Mouse (Mus musculus) midbrain, embryonic 12.5 days (tissue): ENCODE measurements around the gene Gpx3. TPM values are rescaled to one million over a fixed set of nuclear protein-coding genes. Genes with fewer than 3 reads are reported as not detected.
"Not testable (repeated sequence)": the region's sequence is repeated elsewhere in the genome, so short reads cannot be mapped to it uniquely, and the experiment has no call there.

ENCODE experiments used
- ATAC-seq: fragments of 200-750 bp; cut with Nextera tagmentation; 2 replicates; pipeline ENCODE4 v1.8.0; 2017; ENCODE audit warnings: low read depth, moderate TSS enrichment, moderate library complexity; ENCODE audit not compliant: low FRiP score
- H3K27ac ChIP-seq: fragments of 300-500 bp; sonication (generic); replicated peaks from 2 replicates; pipeline ENCODE4 v1.5.1; 2016; ENCODE audit warnings: mild to moderate bottlenecking
- H3K27me3 ChIP-seq: fragments of 300-500 bp; sonication (generic); 2 replicates; pipeline ENCODE4 v1.6.1; 2016; ENCODE audit warnings: mild to moderate bottlenecking
- H3K36me3 ChIP-seq: fragments of 300-500 bp; sonication (generic); 2 replicates; pipeline ENCODE4 v1.6.1; 2016
- H3K4me1 ChIP-seq: fragments of 300-500 bp; sonication (generic); 2 replicates; pipeline ENCODE4 v1.6.1; 2016
- H3K4me2 ChIP-seq: fragments of 300-500 bp; sonication (generic); replicated peaks from 2 replicates; pipeline ENCODE4 v1.6.1; 2016; ENCODE audit warnings: mild to moderate bottlenecking, moderate library complexity
- H3K4me3 ChIP-seq: fragments of 300-500 bp; sonication (generic); 2 replicates; pipeline ENCODE4 v1.5.1; 2016; ENCODE audit warnings: mild to moderate bottlenecking
- H3K9ac ChIP-seq: fragments of 300-500 bp; sonication (generic); replicated peaks from 2 replicates; pipeline ENCODE4 v1.6.1; 2016; ENCODE audit warnings: mild to moderate bottlenecking, moderate library complexity
- H3K9me3 ChIP-seq: fragments of 300-500 bp; sonication (generic); 2 replicates; pipeline ENCODE4 v1.6.1; 2016; ENCODE audit warnings: mild to moderate bottlenecking
- WGBS: fragments of 180-500 bp; shearing (Covaris S2); methylation state at CpG from one replicate; pipeline ENCODE4 v1.1.7; 2016; 5-methylcytosine and 5-hydroxymethylcytosine counted together
- polyA plus RNA-seq: library from polyadenylated mRNA; unstranded; fragments of >200 nt; fragmentation: Nextera tagmentation; extraction: Ambion mirVana; gene quantifications from 2 replicates; pipeline ENCODE4 v1.2.1, GENCODE M21; 2016

Gene Gpx3
- polyA plus RNA-seq, 1 experiment from 2014 or later = 39.7 TPM

DNA sequence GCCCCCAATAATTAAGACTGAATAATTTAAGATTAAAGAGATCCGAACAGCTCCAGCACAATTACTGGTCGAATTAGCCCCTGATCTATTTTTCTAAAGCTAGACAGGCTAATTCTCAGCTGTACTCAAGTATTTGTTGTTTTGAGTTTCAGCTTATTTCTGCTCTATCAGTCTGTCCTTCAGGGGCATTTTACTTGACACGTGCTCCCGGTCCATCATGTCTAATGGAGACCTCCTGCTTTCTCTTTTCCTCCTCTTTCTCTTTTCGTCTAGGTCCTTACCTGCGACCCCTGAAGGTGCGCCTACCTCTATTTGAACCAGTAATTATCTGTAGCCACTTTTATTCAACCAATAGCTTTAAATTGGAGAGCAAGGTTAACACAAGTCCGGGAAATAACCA, 52.5 kb downstream of the Gpx3 start:
- H3K9me3 ChIP-seq = no peaks in the 10 kb centered on the region
- ATAC-seq = no peak
- H3K9ac ChIP-seq = no peak overlapping the region
- no peaks in the 10 kb centered on the region for H3K27me3 ChIP-seq
- no peak overlapping the region for H3K27ac ChIP-seq
- H3K4me2 ChIP-seq = 0 out of 2 replicates have a peak overlapping the region, but pooled peaks have one; percentile 3
- no peak overlapping the region for H3K4me3 ChIP-seq
- WGBS = 86% methylated on average over 8 of the region's 8 CpGs
- H3K36me3 ChIP-seq = no peaks in the 10 kb centered on the region
- H3K4me1 ChIP-seq = peaks cover 15% of the 10 kb centered on the region

DNA sequence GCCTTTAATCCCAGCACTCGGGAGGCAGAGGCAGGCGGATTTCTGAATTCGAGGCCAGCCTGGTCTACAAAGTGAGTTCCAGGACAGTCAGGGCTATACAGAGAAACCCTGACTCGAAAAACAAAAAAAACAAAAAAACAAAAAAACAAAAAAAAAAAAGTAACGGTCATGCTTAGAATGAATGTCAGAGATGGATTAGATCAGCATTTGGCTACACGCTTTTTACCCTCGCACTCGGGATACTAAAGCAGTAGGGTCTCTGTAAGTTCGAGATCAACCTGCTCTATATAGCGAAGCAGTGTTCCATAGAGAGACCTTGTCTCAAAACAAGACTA, 53.1 kb downstream of the Gpx3 start:
- 41% methylated on average over 10 of the region's 10 CpGs for WGBS
- Histone ChIP-seq H3K4me3 (peak overlapping the region; percentile 92), H3K4me1 (peaks cover 15% of the 10 kb centered on the region), H3K27ac (peak overlapping the region; percentile 87; the same call in 1 of the 2 replicates), H3K4me2 (peak overlapping the region; percentile 72), H3K9ac (peak overlapping the region; percentile 83)
- H3K9me3 ChIP-seq, H3K36me3 ChIP-seq, ATAC-seq, H3K27me3 ChIP-seq: not testable (repeated sequence)

DNA sequence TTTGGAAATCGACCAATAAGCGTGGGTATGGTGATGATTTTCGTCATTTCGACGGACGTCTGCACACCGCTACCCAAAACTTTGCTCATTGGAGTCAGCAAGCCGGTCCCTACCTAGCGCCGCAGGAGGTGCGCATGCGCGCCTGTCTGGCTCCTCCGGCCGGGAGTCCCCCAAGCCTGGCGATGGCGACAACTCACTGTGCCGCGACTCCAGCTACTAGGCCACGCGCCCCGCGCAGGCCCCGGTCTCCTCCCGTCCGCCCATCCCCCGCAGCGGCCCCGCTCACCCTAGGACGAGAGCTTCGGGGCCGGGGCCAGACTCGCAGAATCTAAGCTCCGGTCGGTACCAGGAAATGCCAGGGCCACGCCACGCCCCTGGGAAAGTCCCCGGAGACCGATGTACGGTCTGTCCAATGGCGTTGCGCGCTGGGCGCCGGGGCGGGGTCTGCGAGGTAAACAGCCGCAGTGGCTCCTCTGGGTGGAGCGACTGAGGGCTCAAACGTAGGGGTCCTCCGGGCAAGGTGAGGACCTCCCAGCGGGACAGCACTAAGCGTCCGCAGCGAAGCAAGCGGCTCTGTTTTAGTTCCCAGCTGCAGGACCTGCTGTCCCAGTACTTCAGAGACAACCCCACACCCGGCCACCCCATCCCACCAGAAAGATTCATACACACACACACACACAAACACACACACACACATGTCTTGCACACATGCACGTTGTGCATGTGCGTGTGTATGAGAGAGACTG, 53.7 kb downstream of the Gpx3 start:
- Histone ChIP-seq H3K9me3 (no peaks in the 10 kb centered on the region), H3K4me1 (peaks cover 15% of the 10 kb centered on the region), H3K4me3 (peak overlapping the region; percentile 92), H3K4me2 (peak overlapping the region; percentile 72), H3K27me3 (no peaks in the 10 kb centered on the region), H3K27ac (peak overlapping the region; percentile 87), H3K9ac (peak overlapping the region; percentile 83), H3K36me3 (no peaks in the 10 kb centered on the region)
- peak; percentile 98 for ATAC-seq
- under 1% methylated on average over 59 of the region's 59 CpGs for WGBS

DNA sequence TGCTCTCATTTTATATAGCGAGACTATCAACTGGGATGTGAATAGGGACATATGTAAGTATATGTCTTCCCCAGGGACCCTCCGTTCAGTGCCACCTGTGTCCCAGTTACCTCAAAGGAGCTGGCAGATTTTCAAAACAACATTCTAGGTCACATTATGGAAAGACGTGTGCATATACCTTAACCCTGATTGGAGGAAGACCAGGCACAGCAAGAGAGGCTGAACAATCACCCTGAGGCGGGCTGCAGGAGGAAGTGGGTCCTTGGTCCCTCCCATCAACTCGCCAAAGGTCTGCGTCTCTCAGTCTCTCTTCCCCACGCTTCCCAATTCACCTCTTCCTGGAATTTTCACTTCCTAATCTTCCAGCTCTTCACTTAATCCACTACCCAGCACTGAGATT, 54.7 kb downstream of the Gpx3 start:
- no peak overlapping the region for H3K9ac ChIP-seq
- H3K4me2 ChIP-seq = no peak overlapping the region
- H3K4me1 ChIP-seq = peaks cover 15% of the 10 kb centered on the region
- H3K27ac ChIP-seq = no peak overlapping the region
- ATAC-seq = no peak
- H3K27me3 ChIP-seq = no peaks in the 10 kb centered on the region
- no peaks in the 10 kb centered on the region for H3K36me3 ChIP-seq
- no peak overlapping the region for H3K4me3 ChIP-seq
- no peaks in the 10 kb centered on the region for H3K9me3 ChIP-seq
- WGBS = 69% methylated on average over 7 of the region's 7 CpGs

DNA sequence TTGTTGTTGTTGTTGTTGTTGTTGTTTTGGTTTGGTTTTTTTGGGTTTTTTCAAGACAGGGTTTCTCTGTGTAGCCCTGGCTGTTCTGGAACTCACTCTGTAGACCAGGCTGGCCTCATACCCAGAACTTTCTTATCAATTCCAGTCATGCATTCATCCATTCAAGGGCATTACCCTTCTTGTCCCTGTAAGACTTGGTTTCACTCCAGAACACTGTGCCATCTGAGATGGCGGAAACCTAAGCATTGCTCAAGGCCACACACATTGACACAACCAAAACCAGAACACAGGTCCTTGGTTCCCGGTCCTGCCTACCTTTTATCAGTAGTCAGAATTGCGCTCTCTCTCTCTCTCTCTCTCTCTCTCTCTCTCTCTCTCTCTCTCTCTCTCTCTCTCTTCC, 55.5 kb downstream of the Gpx3 start:
- not testable (repeated sequence) for H3K27ac ChIP-seq, H3K4me3 ChIP-seq, H3K9me3 ChIP-seq, ATAC-seq, H3K9ac ChIP-seq, H3K4me2 ChIP-seq, H3K36me3 ChIP-seq, H3K27me3 ChIP-seq
- H3K4me1 ChIP-seq = peaks cover 15% of the 10 kb centered on the region
- 76% methylated on average over 3 of the region's 3 CpGs for WGBS

DNA sequence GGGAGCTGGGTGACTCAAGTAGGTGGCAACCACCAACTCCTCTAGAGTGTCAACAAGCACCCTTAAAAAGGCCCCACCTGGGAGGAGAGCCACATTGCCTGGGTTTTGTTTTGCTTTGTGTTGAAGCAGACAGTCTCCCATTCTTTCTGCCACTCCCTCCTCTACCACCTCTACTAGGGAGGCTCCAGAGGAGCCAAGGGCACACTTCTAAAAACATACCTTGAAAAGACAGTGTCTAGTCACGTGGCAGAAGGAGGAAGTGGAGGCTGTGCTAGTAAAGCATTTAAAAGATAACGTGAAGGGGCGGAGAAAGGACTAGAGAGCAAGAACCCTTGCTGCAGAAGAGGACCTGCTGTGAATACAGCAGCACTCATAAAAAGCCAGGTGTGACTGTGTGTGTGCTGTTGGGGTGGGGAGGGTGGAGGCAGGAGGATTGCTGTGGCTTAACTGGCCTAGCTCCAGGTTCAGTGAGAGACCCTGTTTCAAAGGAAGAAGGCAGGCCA, 56.4 kb downstream of the Gpx3 start:
- Histone ChIP-seq H3K27ac (no peak overlapping the region), H3K9me3 (no peaks in the 10 kb centered on the region), H3K4me2 (no peak overlapping the region), H3K9ac (no peak overlapping the region), H3K4me1 (peaks cover 15% of the 10 kb centered on the region), H3K27me3 (no peaks in the 10 kb centered on the region), H3K36me3 (no peaks in the 10 kb centered on the region), H3K4me3 (no peak overlapping the region)
- WGBS = 63% methylated on average over 3 of the region's 3 CpGs
- ATAC-seq = no peak

Other genes starting within 250 kb of the Gpx3 start
- 251 and 254 TPM in 2 replicates for gene Cdc42se2, start 114.8 kb upstream of the Gpx3 start, polyA plus RNA-seq
- 8.9 TPM in 2 replicates for gene Lyrm7, start 41.5 kb upstream of the Gpx3 start, polyA plus RNA-seq
- 664 and 700 TPM in 2 replicates for gene Hint1, start 36.1 kb upstream of the Gpx3 start, polyA plus RNA-seq
- 12.6 and 13.6 TPM in 2 replicates for gene Tnip1, start 60.5 kb downstream of the Gpx3 start, polyA plus RNA-seq
- 65.1 and 82.3 TPM in 2 replicates for gene Anxa6, start 131.0 kb downstream of the Gpx3 start, polyA plus RNA-seq
- 0.25 TPM in 1 of 2 replicates, not detected in the other for gene Ccdc69, start 175.7 kb downstream of the Gpx3 start, polyA plus RNA-seq
- gene Gm2a, start 195.7 kb downstream of the Gpx3 start, polyA plus RNA-seq = 12.8 and 14.0 TPM in 2 replicates
- gene Slc36a3, start 249.3 kb downstream of the Gpx3 start, polyA plus RNA-seq = not detected in 2 replicates